Mouse (Mus musculus): Measurements from ENCODE around the gene Gda. TPM values are rescaled to one million over a fixed set of nuclear protein-coding genes. Genes with fewer than 3 reads are reported as not detected.

The Gda gene
- total RNA-seq, 2 experiments from 2014 or later: 126 to 131 TPM

DNA sequence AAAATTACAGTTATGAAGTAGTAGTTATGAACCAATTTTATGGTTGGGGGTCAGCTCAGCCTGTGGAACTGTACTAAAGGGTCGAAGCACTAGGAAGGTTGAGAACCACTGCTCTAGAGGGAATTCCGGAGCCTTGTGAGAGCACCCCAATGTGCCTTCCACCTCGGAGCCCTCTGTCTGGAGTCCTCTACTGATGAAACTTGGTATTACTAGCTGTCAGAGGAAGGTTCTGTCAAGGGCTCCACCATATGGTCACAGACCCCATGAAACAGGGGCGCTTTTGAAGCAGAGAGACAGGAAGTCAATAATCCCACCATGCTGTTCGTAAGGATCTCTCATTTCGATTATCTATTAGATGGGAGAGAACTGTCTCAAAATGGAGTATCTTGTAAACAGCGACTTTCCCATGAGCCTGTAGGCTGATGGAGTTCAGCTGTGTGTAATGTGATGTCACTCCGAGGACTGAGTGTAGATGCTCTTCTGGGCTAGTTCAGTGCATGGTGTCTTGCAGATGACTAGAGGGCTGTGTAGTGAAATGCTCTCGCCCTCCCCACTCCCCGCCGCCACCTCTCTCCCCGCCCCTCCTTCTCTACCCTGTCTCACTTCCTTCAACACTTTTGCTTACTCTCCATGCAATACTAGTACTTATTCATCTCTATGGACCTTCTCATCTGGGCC lies 100.7 kb downstream of the Gda start:
- DNase-seq: no peak

DNA sequence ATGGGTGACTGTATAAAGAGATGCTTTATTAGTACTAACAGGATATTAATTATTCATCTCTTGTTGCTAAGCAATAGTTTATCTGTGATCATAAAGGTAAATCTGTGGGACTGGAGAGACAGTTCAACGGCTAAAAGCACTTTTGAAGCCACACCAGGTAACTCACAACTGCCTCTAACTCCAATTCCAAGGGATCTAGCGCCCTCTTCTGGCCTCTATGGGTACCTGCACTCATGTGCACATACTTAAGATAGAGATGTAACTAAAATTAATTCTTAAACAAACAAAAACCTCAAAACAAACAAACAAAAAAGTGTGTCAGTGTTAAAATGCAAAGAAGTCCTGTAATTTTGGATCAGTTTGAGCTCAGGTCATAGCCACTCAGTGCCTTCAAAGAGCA lies 101.9 kb downstream of the Gda start:
- no peak for DNase-seq

DNA sequence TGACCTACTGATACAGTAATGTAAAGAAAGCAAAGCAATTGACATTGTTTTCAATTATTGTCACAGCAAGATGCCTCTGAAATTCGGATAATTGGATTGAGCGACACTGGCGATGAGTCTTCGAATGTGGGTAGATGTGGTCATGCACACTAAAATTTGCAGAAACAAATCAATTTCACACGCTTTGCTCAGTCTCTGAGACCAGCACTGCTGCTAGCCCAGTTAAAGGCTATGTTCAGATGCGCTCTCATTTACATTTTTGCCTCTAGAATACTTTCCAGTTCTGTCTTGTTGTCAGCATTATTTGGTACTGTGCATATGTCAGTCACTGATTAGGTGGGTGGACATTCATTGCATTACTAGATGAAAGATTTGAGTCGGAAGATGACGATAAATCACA lies 102.5 kb downstream of the Gda start:
- no peak for DNase-seq

DNA sequence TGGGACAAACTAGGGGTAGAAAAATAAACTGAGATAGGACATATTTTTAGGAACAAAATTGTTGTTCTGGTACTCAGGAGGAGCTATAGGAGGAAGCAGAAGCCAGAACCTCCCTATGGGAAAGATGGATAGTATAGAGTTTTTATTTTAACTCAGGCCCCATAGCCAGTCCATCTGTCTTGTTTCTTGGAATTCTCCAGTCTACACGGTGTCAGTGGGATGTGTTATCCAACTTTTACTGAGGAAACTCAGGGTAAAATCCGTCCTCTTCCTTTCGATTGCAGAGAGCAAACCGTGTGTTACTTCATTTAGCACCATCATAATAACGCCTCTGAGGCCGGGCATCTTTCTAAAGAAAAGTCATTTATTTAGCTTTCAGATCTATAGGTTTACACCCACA lies 104.1 kb downstream of the Gda start:
- no peak for DNase-seq

DNA sequence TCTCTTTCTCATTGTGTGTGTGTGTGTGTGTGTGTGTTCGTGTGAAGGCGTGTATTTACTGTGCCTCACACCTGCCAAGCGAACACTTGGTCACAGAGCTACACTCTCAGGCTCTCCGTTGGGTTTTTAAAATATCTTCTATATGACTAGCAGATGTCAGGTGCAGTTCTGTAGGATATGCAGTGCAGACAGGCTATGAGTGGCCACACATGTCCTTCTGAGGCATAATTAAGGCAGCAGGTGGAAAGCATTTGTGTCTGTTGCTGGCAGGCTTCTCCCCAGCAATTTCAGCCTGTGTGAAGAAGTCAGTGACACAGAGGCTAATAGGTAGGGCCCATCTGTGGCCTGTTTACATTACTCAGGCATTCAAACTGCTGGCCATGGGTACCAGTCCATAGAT lies 104.7 kb downstream of the Gda start:
- no peak for DNase-seq

DNA sequence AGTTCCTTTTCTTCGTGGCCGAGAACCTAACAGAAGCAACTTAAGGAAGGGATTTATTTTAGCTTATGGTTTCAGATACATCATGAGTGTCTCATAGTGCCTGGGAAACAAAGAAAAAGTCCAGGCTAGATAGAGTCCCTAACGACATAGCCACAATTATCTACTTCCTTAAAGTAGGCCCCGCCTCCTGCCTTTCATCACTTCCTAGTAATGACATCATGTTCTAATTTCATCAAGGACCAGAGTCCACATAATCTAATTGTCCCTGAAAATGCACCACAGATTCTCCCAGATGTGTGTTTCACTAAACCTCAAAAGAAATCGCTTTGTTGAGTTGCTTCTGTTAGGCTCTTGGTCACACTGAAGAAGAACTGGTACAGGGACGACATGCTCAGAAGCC lies 115.5 kb downstream of the Gda start:
- no peak for DNase-seq

DNA sequence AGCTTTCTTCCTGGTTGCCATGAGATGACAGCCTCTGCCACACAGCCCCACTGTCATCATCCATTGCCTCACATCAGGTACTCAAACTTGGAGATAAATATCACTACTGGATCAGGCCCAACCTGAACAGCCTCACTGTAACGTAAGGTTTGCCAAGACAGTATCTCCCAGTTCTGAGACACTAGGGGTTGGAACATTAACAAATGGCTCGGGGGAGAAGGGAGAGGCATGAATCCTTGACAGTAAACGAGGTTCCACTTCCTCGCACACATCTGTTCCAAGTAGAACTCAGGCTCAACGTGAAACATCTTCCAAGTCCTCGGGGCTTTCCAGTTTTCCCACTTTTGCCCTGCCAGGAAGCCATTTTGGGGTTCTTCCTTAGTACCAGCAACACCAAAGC lies 123.6 kb downstream of the Gda start:
- DNase-seq: no peak

DNA sequence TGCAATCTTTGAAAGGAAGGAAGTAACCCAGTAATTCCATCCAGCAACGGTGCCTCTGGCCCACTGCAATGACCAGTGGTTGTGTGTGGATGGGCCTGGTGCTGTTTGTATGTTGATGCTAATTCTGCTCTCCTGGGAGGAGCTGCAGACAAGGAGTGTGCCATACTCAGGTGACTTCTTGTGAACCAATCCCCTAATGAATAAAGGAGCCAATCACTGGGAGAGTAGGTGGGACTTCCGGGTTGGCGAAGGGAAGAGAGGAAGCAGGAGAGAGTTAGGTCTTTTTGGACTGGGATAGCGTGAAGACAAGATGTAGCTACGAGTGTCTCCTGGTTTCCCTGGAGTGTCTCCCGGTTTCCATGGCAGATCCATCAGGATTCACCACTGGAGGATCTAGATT lies 126.6 kb downstream of the Gda start:
- DNase-seq: no peak

Other genes starting within 250 kb of the Gda start
- gene Zfand5, start 201.2 kb downstream of the Gda start, total RNA-seq (2021): 100 to 1,000 TPM; 139 to 144 TPM
- 10 to 100 TPM; 25.0 to 26.5 TPM for gene 1110059E24Rik, start 179.5 kb upstream of the Gda start, total RNA-seq (2021)
- 10 to 100 TPM; 44.3 to 48.0 TPM for gene Abhd17b, start 179.7 kb upstream of the Gda start, total RNA-seq (2021)